Mouse (Mus musculus): Measurements from ENCODE around the gene AU015836.
"Not testable (repeated sequence)": the region's sequence is repeated elsewhere in the genome, so short reads cannot be mapped to it uniquely, and the experiment has no call there.

The AU015836 gene

GRCm38 (mm10) chrX:93968444-93968843 is at the start of gene AU015836:
Gene AU015836 (plus strand): TSS chrX:93968659.
- no peak for DNase-seq (ENCODE audit: low spot score)

GRCm38 (mm10) chrX:93919017-93919416 is 49.4 kb upstream of the AU015836 start:
- no peak for DNase-seq (ENCODE audit: low spot score)

- DNase-seq (ENCODE audit: low spot score) = no peak
Observed at GRCm38 (mm10) chrX:93928379-93928778, 40.1 kb upstream of the AU015836 start.

- no peak for DNase-seq (ENCODE audit: low spot score)
Observed at GRCm38 (mm10) chrX:93928794-93929193, 39.7 kb upstream of the AU015836 start.

- no peak for DNase-seq (ENCODE audit: low spot score)
Observed at GRCm38 (mm10) chrX:93931694-93932093, 36.8 kb upstream of the AU015836 start.

GRCm38 (mm10) chrX:93956727-93957126 is 11.7 kb upstream of the AU015836 start:
- DNase-seq (ENCODE audit: low spot score) = peak; percentile 69

- no peak for DNase-seq (ENCODE audit: low spot score)
Observed at GRCm38 (mm10) chrX:93958502-93958901, 10.0 kb upstream of the AU015836 start.

- DNase-seq (ENCODE audit: low spot score) = no peak
Observed at GRCm38 (mm10) chrX:93980341-93980740, 11.9 kb downstream of the AU015836 start.

- no peak for DNase-seq (ENCODE audit: low spot score)
Observed at GRCm38 (mm10) chrX:93982193-93982592, 13.7 kb downstream of the AU015836 start.

GRCm38 (mm10) chrX:93985096-93985495 is 16.6 kb downstream of the AU015836 start:
- not testable (repeated sequence) for DNase-seq (ENCODE audit: low spot score)

GRCm38 (mm10) chrX:94006991-94007390 is 38.5 kb downstream of the AU015836 start:
- no peak for DNase-seq (ENCODE audit: low spot score)

GRCm38 (mm10) chrX:94009442-94009841 is 41.0 kb downstream of the AU015836 start:
- DNase-seq (ENCODE audit: low spot score) = no peak

- peak; percentile 47 for DNase-seq (ENCODE audit: low spot score)
Observed at GRCm38 (mm10) chrX:94011656-94012173, 43.3 kb downstream of the AU015836 start.

GRCm38 (mm10) chrX:94012479-94013167 is 44.2 kb downstream of the AU015836 start:
- DNase-seq (ENCODE audit: low spot score) = peak; percentile 69

GRCm38 (mm10) chrX:94016891-94017290 is 48.4 kb downstream of the AU015836 start:
- DNase-seq (ENCODE audit: low spot score) = no peak

- DNase-seq (ENCODE audit: low spot score) = no peak
Observed at GRCm38 (mm10) chrX:94022264-94022874, 53.9 kb downstream of the AU015836 start.
